Mouse (Mus musculus): ENCODE measurements around the gene Acyp1. TPM values are rescaled to one million over a fixed set of nuclear protein-coding genes. Genes with fewer than 3 reads are reported as not detected.
"Not testable (repeated sequence)": the region's sequence is repeated elsewhere in the genome, so short reads cannot be mapped to it uniquely, and the experiment has no call there.

Gene Acyp1
- polyA plus RNA-seq, 1 experiment from 2014 or later = 19.9 TPM

DNA sequence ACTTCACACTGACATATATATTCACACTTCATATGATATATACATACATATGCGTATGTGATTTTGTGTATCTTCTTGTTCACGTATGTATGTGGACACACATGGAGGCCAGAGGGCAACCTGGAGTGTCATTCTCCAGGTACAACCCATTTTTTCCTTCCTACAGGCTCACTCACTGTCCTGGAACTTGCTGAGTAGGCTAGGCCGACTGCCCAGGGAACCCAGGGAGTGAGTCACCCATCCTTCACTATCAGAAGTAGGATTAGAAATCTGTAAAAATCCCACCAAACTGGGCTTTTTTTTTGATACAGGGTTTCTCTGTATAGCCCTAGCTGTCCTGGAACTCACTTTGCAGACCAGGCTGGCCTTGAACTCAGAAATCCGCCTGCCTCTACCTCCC is 3.2 kb downstream of the Acyp1 start:
- ChIA-PET POLR2A (no interaction called here), CTCF (no interaction called here)
- DNase-seq (ENCODE audit: low read depth, low spot score) (no peak), ATAC-seq (no peak)
- H3K27me3 ChIP-seq = no peaks in the 10 kb centered on the region
- no peak for TF ChIP-seq CTCF (IDR thresholded peaks at IDR 0.05)
- in situ Hi-C loops (cut with MboI; ENCODE audit: low pct_unique_long_range_greater_than_20kb) = loop anchor here (5.0 kb wide), 2 partner anchors 53 to 113 kb away; no protein-coding TSS in a partner anchor

DNA sequence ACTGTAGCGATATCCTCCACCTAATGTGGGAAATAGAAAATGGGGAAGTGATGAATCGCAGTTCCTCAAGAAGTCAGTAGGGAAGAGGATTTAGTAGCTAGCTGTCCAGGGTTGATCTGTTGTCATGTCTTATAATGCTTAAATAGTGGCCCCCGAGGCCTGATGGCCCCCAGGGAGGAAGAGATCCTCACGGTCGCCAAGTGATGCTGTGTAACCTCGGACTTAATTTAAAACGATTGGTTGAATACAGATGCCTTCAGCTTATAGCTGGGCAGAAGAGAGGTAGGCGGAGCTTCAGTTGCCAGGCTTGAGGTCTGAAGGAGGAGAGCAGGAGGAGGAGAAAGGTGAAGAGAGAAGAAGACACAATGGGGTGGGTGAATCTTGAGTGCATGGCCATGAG is 3.9 kb downstream of the Acyp1 start:
- in situ Hi-C loops (cut with MboI; ENCODE audit: low pct_unique_long_range_greater_than_20kb) = no loop called here
- TF ChIP-seq CTCF (IDR thresholded peaks at IDR 0.05) = no peak
- POLR2A ChIA-PET = no interaction called here

DNA sequence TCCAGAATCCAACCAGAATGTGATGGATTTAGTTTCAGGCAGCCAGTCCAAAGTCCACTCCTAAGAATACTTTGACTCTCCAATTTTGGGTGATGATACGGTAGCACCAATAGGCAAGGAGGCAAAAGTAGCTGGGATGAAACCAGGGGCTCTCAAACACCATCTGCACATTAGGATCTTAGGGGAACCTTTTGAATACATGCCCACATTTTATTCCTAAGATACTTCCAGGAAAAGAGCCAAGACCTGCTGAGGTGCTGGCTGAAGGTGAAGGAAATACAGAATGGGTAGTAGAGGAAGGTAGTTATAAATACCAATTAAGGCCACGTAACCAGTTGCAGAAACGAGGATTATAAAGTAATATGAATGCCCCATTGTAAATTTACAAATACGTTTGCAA is 6.5 kb downstream of the Acyp1 start:
- H3K27me3 ChIP-seq; POLR2A ChIA-PET; in situ Hi-C loops (cut with MboI; ENCODE audit: low pct_unique_long_range_greater_than_20kb); DNase-seq (ENCODE audit: low read depth, low spot score); ATAC-seq: not testable (repeated sequence)
- CTCF ChIA-PET = interaction anchor here (1.1 kb wide), 1 partner anchor 114 kb away, joined by 3 read pairs; no protein-coding TSS in a partner anchor

More for the DNA sequence above, 3.9 kb downstream of the Acyp1 start:
- no peak for DNase-seq (ENCODE audit: low read depth, low spot score)
- CTCF ChIA-PET = no interaction called here
- ATAC-seq = no peak
- no peaks in the 10 kb centered on the region for H3K27me3 ChIP-seq

DNA sequence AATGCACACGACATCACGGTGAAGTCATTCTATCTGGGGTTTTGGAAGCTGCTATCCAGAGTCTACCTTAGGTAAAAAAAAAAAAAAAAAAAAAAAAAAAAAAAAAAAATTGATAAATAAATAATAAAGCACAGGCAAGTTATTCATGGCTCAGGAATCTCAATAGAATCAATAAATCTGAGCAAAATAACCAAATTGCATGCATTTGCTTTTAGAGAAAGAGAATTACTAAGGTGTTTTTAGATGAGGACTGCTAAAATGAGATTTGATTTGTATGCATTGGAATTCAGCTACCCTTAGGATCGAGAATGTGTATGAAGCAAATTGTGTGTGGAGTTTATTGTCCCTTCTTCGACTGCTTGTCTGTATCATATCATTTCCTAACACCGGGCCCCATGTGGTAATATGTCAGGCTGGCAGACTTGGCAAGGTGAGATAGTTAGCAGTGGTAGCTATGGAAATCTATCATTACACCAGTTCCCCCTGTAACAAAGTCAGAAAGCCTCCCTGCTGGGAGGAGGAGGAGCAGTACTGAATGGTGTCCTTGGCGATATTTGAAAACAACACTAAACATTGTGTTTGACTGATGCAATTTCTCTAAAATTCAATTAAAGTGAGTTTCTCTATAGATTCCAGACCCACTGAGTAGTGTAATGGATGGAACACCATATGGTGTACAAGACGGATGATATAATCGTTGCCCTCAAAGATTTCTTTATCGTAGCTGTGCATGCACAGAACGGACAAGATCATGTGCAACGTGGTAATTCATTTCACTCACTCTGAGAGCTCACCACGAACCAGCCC is 7.2 kb downstream of the Acyp1 start:
- ATAC-seq (no peak), DNase-seq (ENCODE audit: low read depth, low spot score) (no peak)
- H3K27me3 ChIP-seq = no peaks in the 10 kb centered on the region
- in situ Hi-C loops (cut with MboI; ENCODE audit: low pct_unique_long_range_greater_than_20kb) = no loop called here
- CTCF ChIA-PET = interaction anchor here (1.1 kb wide), 1 partner anchor 113 kb away, joined by 3 read pairs; no protein-coding TSS in a partner anchor
- TF ChIP-seq CTCF (IDR thresholded peaks at IDR 0.05) = no peak
- POLR2A ChIA-PET = interaction anchor here (0.7 kb wide), 2 partner anchors 9 to 11 kb away, joined by 3 read pairs; no protein-coding TSS in a partner anchor

DNA sequence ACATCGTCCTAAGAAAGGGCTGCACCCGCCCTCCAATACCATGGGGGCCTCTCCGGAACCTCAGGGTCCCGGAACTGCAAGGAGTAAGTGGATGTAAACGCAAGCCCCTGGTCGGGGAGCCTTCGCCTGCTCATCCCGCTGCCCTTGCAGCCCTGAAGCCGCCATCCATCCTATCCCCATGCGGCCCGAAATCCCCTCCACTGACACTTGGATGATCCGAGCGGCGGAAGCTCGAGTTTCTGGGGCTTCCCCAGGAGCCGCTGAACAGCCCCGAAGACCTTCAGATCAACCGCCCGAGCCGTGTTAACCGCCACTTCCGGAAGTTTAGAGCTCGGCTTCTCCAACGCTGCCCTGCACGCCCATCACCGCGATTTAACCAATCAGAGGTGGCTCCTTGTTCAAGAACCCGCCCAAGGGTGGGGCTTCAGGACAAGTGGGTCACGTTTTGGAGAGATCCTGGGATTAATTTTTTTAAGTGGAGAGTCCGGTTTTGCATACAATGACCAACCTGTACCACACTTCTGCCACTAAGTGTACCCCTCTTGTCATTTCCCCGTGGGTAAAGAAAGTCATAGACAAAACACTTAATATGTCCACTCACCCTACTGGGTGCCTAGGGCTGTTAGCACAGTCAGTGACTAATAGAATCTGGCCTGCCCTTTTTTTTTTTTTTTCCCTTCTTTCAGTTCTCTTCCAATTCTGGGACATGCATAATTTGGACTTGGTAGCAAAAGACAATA is 8.0 kb downstream of the Acyp1 start:
- no peak for DNase-seq (ENCODE audit: low read depth, low spot score)
- H3K27me3 ChIP-seq = no peaks in the 10 kb centered on the region
- in situ Hi-C loops (cut with MboI; ENCODE audit: low pct_unique_long_range_greater_than_20kb) = no loop called here
- ChIA-PET CTCF (interaction anchor here (1.0 to 1.3 kb wide), 2 partner anchors 9 to 99 kb away, joined by 3 read pairs; no protein-coding TSS in a partner anchor), POLR2A (interaction anchor here (0.7 to 1.0 kb wide), 3 partner anchors 9 to 43 kb away, joined by 3 read pairs; no protein-coding TSS in a partner anchor)
- no peak for TF ChIP-seq CTCF (IDR thresholded peaks at IDR 0.05)
- ATAC-seq = peak; percentile 99

DNA sequence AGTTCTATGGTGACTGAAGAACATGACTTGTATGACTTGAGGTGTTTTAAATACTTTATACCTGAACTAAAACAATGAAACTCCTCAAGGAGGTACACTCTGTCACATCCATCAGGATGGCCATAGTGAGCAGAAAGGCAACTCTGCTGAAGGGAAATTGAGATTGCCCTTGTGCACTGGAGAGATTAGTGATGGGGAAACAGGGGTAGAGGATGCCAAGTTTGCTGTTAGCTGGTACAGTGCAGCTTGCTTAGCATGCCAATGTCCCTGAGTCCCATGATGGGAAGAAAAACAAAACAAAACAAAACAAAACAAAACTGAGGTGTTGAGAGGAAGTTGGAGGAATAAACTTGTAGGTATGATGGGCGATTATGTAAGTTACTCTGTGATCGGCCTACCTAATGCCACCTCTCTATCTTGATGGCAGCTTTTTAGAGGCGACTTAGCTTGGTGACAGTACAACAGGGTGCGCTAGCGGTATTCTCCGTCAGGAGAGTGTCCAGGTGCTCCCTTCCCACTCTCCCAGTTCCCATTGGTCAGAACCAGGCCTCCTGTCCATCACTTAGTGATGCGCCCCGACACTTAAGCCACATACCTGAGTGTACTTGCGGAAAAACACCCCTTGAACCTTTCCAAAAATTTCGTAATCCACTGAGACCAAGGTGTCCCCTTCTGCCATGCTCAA is 8.7 kb downstream of the Acyp1 start:
- no peak for ATAC-seq

DNA sequence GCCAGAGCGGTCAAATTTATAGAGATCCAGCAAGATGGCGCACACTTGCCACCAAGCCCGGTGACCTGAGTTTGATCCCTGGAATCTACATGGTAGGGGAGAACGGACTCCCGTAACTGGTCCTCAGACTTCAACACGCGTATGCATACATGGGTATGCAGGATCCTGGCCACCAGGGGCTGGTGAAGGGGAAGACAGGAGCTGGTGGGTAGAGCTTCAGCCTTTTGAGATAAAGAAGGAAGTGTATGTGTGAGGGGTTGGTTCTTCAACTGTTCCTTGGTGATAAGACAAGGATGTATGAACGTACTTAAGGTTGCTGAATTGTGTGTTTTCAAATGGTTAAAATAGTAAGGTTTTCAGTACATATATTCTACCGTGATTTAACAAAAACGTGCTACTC is 9.3 kb downstream of the Acyp1 start:
- H3K27me3 ChIP-seq = no peaks in the 10 kb centered on the region
- DNase-seq (ENCODE audit: low read depth, low spot score) = no peak
- ChIA-PET POLR2A (interaction anchor here (0.7 kb wide), 1 partner anchor 147 kb away, joined by 3 read pairs; no protein-coding TSS in a partner anchor), CTCF (interaction anchor here (1.3 kb wide), 1 partner anchor 10 kb away, joined by 3 read pairs; no protein-coding TSS in a partner anchor)
- ATAC-seq = no peak
- no peak for TF ChIP-seq CTCF (IDR thresholded peaks at IDR 0.05)
- in situ Hi-C loops (cut with MboI; ENCODE audit: low pct_unique_long_range_greater_than_20kb) = no loop called here

More for the DNA sequence above, 8.7 kb downstream of the Acyp1 start:
- CTCF ChIA-PET = interaction anchor here (1.0 to 1.3 kb wide), 2 partner anchors 10 to 98 kb away, joined by 3 read pairs; no protein-coding TSS in a partner anchor
- no peak for DNase-seq (ENCODE audit: low read depth, low spot score)
- in situ Hi-C loops (cut with MboI; ENCODE audit: low pct_unique_long_range_greater_than_20kb) = no loop called here
- no peaks in the 10 kb centered on the region for H3K27me3 ChIP-seq
- POLR2A ChIA-PET = interaction anchor here (0.7 to 1.0 kb wide), 2 partner anchors 43 to 147 kb away, joined by 3 read pairs; no protein-coding TSS in a partner anchor
- no peak for TF ChIP-seq CTCF (IDR thresholded peaks at IDR 0.05)

DNA sequence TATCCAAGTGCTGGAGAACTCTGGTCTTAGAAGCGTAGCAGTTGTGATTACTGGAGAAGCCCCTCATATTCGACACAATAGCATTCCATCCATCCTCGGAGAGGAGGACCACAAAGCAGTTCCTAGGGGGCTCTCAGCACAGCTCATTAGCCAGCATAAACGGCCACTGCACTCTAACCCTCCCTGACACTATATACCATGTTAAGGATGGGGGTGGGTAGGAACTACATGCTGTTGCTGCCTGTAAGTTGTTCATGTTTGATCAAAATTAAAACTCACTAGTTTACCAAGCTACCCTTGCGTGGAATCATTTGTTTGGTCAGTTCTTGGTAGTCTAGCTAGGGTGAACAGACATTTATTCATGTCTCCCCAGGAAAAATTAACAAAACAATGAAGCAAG is 12.0 kb downstream of the Acyp1 start:
- CTCF ChIA-PET = interaction anchor here (1.9 kb wide), 1 partner anchor 51 kb away, joined by 4 read pairs; no protein-coding TSS in a partner anchor
- no peaks in the 10 kb centered on the region for H3K27me3 ChIP-seq
- TF ChIP-seq CTCF (IDR thresholded peaks at IDR 0.05) = no peak
- in situ Hi-C loops (cut with MboI; ENCODE audit: low pct_unique_long_range_greater_than_20kb) = no loop called here
- DNase-seq (ENCODE audit: low read depth, low spot score) (no peak), ATAC-seq (no peak)
- POLR2A ChIA-PET = no interaction called here

DNA sequence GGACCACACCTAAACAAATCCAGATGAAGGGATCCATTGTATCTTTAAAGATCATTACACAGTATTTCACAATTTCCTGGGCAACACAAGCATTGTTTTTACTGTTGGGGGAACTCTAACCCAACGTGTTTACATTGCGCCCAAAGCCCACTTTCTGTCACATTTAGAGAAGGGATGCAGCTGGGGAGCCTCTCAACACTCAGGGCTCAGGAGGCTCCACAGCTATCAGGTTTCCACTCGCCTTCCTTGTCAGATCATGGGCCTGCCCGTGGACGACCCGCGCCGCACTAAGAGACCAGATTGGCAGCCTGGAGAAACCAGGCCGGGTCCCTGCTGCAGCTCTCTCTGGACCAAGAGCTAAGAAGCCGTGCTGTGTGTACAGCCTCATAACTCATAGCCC is 14.7 kb downstream of the Acyp1 start:
- no peak for TF ChIP-seq CTCF (IDR thresholded peaks at IDR 0.05)
- DNase-seq (ENCODE audit: low read depth, low spot score) (no peak), ATAC-seq (no peak)
- in situ Hi-C loops (cut with MboI; ENCODE audit: low pct_unique_long_range_greater_than_20kb) = no loop called here
- CTCF ChIA-PET = no interaction called here
- no peaks in the 10 kb centered on the region for H3K27me3 ChIP-seq
- POLR2A ChIA-PET = no interaction called here

DNA sequence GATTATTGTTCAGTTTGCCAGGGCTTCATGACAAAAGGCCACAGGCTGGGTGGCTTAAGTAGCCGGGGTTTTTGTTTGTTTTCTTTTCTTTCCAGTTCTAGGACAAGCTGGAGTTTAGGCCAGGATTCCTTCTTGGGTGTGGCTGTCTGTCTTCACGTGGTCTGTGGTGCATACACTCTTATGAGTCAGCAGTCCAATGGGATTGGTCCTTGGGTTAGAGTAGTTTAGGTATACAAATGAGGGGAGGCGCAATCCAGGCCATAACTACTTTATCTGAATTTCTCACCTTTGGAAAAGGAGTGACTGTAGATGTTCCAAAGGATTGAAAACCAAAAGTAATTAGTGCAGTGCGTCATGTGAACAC is 16.4 kb downstream of the Acyp1 start:
- no peaks in the 10 kb centered on the region for H3K27me3 ChIP-seq
- ATAC-seq (no peak), DNase-seq (ENCODE audit: low read depth, low spot score) (no peak)
- in situ Hi-C loops (cut with MboI; ENCODE audit: low pct_unique_long_range_greater_than_20kb) = no loop called here
- no peak for TF ChIP-seq CTCF (IDR thresholded peaks at IDR 0.05)
- POLR2A ChIA-PET = no interaction called here
- CTCF ChIA-PET = no interaction called here

Data from Patski (cell line).